Mouse (Mus musculus) C3H10T1/2 (cell line): ENCODE data around the gene Ush1c. TPM values are rescaled to one million over a fixed set of nuclear protein-coding genes. Genes with fewer than 3 reads are reported as not detected.

Source experiments
- polyA plus RNA-seq, 2 experiments: library from polyadenylated mRNA; unstranded; fragments of >200 nt; fragmentation: generic; extraction: Trizol; gene quantifications; one replicate each; pipeline ENCODE4 v1.2.1; 2012; ENCODE audit warnings: missing spikeins in 2 of 2

Gene Ush1c
- polyA plus RNA-seq: not detected

DNA sequence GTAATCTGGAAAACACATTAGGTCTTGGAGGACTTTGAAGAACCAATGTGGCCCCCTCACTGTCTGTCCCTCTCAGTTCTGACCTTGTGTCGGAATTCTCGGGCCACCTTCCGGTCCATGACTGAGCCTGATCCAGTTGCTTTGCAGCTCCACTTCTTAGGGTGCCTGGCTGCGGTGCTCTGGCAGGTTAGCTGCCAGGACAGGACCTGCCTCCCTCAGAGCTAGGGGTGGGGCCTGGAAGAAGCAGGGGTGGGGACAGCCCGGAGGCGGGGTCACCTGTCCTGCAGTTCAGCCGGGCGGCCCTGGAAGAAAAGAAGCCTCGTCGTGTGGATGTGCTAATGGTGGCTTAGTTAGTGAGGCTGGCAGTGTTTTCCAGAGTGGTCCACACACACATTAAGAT, at the start of gene Ush1c:
Gene Ush1c, minus strand, starts transcription at position 158 of the 400 bp plus-strand sequence.

DNA sequence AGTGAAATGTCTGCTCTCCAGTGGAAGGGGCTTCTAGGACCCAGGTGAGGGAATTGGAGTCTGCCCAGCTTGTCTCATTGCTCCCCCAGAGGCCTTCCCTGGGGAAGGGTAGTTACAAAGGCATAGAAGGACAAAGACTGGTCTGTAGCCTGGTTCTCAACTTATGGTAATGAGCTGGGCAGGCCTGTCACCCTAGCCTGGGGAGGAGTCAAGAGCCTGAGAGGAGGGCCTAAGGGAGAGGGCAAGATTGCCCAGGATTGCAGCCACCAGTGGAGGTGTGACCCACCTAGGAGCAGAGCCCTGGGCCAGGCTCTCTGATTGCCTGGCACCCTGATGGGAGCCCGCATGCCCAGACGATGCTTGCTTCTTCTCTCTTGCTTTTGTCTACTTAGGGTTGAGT, 2.4 kb upstream of the Ush1c start, which contains the start of gene Otog:
Gene Otog, plus strand, starts transcription at position 292 of the 400 bp plus-strand sequence.

DNA sequence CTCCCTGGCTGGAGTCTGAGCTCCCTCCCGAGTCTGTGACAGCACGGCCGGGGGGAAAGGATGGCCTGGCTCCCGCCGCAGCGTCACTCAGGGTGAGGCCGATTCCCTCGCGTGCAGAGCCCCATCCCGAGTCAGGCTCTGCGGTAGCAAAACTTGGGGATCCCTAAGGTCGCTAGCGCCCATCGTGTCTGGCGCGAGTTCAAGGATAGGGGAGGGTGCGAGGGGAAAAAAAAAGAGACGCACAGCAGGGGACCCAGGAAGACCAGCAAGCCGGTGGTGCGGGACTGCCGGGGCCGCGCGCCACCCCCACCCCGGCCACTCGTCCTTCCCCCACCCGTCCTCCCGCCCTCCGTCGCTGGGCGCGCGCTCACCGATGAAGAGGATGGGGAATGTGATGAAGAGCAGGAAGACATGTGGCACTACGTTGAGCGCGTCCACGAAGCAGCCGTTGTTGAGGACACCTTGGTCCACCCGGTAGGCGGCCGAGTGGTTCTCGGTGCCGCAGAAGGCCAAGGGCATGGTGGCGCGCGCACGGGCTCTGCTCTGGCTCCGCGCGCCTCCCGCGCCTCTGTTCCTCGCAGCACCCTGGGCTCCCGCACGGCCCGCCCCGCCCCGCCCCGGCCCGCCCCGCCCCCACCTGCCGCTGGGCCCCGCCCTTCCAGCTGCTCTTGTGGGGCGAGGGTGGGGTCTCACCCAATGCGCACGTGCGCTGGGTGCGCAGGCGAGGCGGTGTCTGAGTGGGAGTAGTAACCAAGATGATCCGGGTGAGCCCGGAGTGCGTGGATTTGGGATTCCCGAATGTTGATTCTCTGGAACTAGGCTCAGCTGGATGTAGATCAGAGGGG, 58.6 kb downstream of the Ush1c start, which contains the start of gene Abcc8:
Gene Abcc8, minus strand, starts transcription at position 603 of the 845 bp plus-strand sequence.

Other genes starting within 250 kb of the Ush1c start
- gene Abcc6, start 208.2 kb downstream of the Ush1c start, polyA plus RNA-seq: under 1 TPM in 1 of 2 experiments, not detected in 1; 0.01 TPM
- gene Nomo1, start 204.8 kb downstream of the Ush1c start, polyA plus RNA-seq: 10 to 100 TPM; 22.3 to 32.0 TPM
- not detected for gene Kcnj11, start 137.7 kb downstream of the Ush1c start, polyA plus RNA-seq
- gene Abcc8, start 58.5 kb downstream of the Ush1c start, polyA plus RNA-seq: under 1 TPM in 1 of 2 experiments, not detected in 1; 0.13 TPM
- under 1 TPM; under 0.01 to 0.04 TPM for gene Otog, start 2.5 kb upstream of the Ush1c start, polyA plus RNA-seq
- gene Myod1, start 138.0 kb upstream of the Ush1c start, polyA plus RNA-seq: not detected
- not detected for gene Kcnc1, start 158.0 kb upstream of the Ush1c start, polyA plus RNA-seq